Mouse (Mus musculus) cerebellum, postnatal 10 days (tissue): ENCODE measurements around the gene Igf1r.
"Not testable (repeated sequence)": the region's sequence is repeated elsewhere in the genome, so short reads cannot be mapped to it uniquely, and the experiment has no call there.

Experiments
- DNase-seq, 2 experiments: peaks; one replicate each; pipeline ENCODE4 v3.0.0; 2021; ENCODE audit warnings: mixed read lengths in 2 of 2

Igf1r gene

GRCm38 (mm10) chr7:68275838-68276731 lies 323.5 kb downstream of the Igf1r start:
- DNase-seq: peak; percentile 49 to 57

DNA sequence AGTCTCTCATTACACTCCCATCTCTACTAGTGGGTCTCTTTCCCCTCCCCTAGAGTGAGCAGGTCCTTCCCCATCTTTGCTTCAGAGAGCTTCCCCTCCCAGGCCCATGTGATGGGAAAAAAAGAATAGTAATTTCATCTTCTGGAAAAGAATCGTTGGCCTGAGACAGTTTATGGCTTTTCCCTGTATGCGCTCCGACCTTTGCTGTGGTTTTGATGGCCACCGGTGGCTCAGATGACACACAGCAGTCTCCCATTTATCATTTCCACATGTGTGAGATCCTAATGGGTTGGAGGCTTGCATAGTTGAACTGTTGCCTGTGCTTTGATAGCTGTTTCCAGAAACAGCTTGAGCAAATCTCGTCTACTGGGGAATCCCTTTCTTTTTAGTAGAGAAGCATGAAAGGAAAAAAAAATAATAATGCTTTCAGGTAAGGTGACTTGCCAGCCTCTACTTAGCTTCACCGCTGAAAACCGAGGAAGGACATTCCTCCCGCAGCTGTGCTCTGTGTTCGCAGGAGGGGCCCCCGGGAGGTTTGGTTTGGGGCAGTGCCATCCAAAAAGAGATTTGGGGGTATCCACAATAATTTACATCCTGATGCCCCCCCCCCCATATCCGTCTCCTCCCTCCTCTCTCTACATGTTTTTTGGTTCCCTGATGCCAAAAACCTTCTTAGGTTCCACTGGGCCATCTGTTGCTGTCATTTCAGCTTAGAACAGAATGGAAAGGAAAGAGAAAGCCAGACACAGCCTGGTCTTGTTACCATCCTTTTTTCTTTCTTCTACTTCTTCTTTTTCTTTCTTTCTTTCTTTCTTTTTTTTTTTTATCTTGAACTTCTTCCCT lies 324.6 kb downstream of the Igf1r start:
- peak; percentile 33 to 62 for DNase-seq

DNA sequence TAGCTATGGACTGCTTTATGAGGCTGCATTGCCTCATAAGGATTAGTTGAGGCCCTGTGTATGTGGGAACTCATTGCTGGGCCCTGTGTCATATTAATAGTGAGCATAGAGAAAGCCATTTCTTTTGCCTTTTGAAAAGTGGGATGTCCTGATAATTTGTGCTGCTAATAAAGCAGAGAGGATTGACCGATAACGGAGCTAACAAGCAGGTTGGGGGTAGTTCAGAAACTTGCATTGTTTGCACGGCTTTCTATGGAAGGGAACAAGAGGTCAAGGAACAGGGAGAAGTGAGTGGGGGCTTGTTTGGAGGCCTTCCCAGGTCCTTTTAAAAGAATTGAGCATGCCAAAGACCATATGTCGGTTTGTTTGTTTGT lies 325.3 kb downstream of the Igf1r start:
- DNase-seq: no peak

GRCm38 (mm10) chr7:68278385-68278784 lies 325.8 kb downstream of the Igf1r start:
- DNase-seq: no peak

- DNase-seq: no peak
Observed at GRCm38 (mm10) chr7:68278908-68279307, 326.3 kb downstream of the Igf1r start.

DNA sequence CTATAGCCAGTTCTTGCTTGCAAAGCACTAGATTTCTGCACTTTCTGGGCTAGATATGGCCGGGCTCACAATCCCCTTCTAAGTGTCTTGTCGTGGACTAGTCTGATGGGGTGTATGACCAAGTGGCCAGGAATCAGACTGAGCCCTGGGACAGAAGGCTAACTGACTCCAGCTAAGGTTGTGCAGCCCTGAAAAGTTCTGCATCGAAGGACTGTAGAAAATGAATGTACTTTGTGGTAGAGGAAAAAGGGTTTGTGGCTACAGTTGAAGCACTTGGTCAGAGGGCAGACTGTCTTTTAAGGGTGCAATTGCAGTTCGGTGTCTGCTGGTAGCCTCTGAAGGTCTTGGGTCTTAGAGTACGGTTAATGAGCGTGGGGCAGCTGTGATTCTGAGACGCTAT lies 326.9 kb downstream of the Igf1r start:
- DNase-seq: no peak

DNA sequence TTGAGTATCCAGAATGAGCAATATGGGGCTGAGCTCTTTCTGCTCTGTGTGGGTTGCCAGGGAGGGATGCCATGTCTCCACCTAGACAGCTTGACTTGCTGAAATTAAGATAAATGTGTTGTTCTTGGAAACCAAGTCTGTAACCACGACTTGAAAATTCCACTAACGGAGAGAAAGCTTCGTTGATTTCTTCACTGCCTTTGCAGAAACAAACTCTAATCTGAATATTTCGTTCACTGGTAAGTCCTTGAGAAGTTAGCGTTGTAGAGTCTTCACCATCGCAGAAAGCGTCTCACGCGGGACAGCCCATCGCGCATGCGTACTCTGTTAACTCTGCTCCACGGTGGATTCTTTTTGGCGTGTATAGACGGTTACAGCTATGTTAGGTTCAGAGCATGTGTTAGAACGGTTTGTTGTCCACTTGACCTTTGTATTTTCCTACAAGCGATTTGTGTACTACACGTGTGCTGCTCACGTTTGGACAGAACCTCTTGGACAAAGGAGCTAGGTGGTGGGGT lies 327.8 kb downstream of the Igf1r start:
- no peak for DNase-seq

GRCm38 (mm10) chr7:68281341-68281740 lies 328.7 kb downstream of the Igf1r start:
- DNase-seq: no peak

- no peak for DNase-seq
Observed at GRCm38 (mm10) chr7:68282304-68283132, 329.9 kb downstream of the Igf1r start.

GRCm38 (mm10) chr7:68283133-68283520 lies 330.5 kb downstream of the Igf1r start:
- DNase-seq: not testable (repeated sequence)
